Mouse (Mus musculus) bone marrow, adult 2 months (tissue): ENCODE measurements around the gene Suco. TPM values are rescaled to one million over a fixed set of nuclear protein-coding genes. Genes with fewer than 3 reads are reported as not detected.

Experiments
- H3K27ac ChIP-seq: fragments of 200-500 bp; 2 replicates; pipeline ENCODE4 v1.5.1; 2012; ENCODE audit warnings: low read depth, mild to moderate bottlenecking, control low read depth, inconsistent platforms, low read length; ENCODE audit not compliant: control insufficient read depth, poor library complexity, insufficient read depth
- H3K4me1 ChIP-seq: fragments of 200-500 bp; 2 replicates; pipeline ENCODE4 v1.6.1; 2011; ENCODE audit warnings: low read length; ENCODE audit not compliant: control insufficient read depth, insufficient read depth
- H3K4me3 ChIP-seq: fragments of 200-500 bp; replicated peaks from 2 replicates; pipeline ENCODE3; 2011; ENCODE audit warnings: mild to moderate bottlenecking, low read depth, low read length, control low read depth; ENCODE audit not compliant: control insufficient read depth
- CTCF ChIP-seq: fragments of 200-500 bp; IDR thresholded peaks from 2 replicates; pipeline ENCODE4 v1.5.1; 2011; ENCODE audit warnings: low read length, control low read depth; ENCODE audit not compliant: control insufficient read depth, insufficient read depth
- POLR2A ChIP-seq: fragments of 200-500 bp; IDR thresholded peaks from 2 replicates; pipeline ENCODE4 v1.6.1; 2011; ENCODE audit warnings: low read depth, mild to moderate bottlenecking, control low read depth, low read length, borderline replicate concordance; ENCODE audit not compliant: control insufficient read depth
- WGBS: fragments of 180-500 bp; shearing (Covaris S2); methylation state at CpG from one replicate; pipeline ENCODE4 v1.1.7; 2018; 5-methylcytosine and 5-hydroxymethylcytosine counted together
- polyA plus RNA-seq: library from polyadenylated mRNA; stranded (reverse); fragments of >200 nt; gene quantifications from 2 replicates; pipeline ENCODE4 v1.2.4, GENCODE M21; 2011; ENCODE audit warnings: low replicate concordance; ENCODE audit not compliant: missing spikeins, insufficient read depth, insufficient read length

Suco gene
- polyA plus RNA-seq, 1 experiment, result 30.2 TPM

DNA sequence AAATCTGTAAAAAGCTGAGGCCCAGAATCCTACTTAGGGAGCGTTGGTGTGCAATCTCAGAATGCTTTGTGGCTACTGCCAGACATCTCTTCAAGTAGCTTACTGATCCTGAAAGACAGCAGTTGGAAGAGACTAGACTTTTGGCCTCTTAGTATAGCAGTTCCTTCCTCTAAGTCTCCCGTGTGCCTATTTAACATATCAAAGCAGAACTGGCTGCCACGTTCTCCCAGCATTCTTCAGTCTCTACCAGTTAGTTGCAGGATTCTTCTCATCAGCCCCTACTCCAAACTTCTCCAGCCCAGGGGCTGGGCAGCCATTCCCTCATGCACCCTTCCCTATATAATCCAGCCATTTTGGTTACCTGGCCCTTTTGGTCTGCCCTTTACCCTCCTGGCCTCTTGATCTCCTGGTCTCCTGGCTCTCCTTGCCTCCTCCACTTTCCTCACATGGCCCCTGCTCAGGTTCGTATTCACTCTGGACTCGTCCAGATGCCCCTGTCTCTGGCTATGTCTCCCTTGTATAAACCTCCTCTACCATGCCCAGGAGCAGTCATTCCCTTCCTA is 1.2 kb upstream of the Suco start:
- 30% methylated on average over 5 of the region's 5 CpGs for WGBS
- Histone ChIP-seq H3K4me1 (no peaks in the 10 kb centered on the region; the same call in 1 of the 2 replicates), H3K27ac (peak overlapping the region; percentile 6; the same call in 1 of the 2 replicates), H3K4me3 (peak overlapping the region; percentile 83)
- TF ChIP-seq CTCF (no peak), POLR2A (no peak)

DNA sequence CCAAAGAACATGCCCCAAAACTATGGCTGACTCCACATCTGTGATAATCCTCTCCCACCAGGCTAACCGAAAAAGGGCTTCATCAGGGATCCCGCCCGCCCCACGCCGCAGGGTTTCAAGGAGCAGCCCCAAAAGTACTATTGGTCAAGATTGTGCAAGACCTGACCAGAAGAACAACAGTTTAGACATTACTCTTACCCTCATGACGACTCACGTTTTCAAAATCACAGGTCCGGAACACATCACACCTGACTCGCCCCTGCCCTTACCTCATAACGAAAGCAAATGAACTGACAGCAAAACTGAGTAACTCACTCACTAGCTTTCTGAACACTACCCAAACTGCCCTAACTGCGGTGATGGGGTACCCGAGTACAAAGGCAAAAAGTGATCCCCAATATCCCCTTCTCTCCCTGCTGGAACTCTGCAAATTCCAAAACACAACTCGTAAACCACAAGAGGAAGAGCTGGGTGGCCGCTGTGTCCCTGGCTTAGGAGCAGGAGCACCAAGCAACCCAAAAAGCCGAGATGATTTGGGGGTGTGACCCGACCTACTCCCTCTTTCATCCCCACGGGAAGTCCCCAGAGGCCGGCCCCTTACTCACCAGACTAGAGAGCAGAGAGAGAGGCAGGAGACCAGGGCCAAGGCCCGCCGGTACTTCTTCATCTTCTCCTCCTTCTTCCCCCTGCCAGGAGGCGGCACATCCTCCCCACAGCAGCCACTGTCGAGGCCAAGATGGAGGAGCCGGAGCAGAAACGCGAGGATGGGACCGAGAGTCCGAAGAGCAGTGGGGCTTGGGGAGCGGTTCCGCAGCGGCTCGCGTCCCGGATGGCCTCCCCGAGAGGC is 553 bp downstream of the Suco start:
- Histone ChIP-seq H3K4me3 (peak overlapping the region; percentile 97), H3K27ac (peak overlapping the region; percentile 100), H3K4me1 (no peaks in the 10 kb centered on the region; the same call in 1 of the 2 replicates)
- WGBS, result under 1% methylated on average over 34 of the region's 34 CpGs
- TF ChIP-seq CTCF (peak; percentile 18; the same call in 1 of the 2 replicates), POLR2A (no peak; the same call in 1 of the 2 replicates)

DNA sequence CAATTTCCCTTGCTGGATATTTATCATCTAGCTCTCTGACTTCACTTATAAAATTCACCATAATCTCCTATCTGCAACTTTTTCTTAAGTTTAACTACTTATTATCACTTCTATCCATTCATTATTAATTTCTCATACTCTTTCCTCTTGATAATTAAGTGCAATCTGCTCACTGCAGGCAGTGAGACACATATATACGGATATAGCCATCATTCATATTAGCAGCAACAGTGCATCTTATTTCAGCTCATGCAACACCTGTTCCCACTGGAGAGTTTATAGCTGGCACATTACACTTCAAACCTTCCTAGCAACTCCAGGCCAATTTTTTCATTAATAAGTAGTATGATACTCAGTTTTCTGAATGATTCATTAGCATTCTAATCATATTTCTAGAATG is 7.1 kb downstream of the Suco start:
- no peaks in the 10 kb centered on the region for H3K4me1 ChIP-seq
- TF ChIP-seq CTCF, result no peak
- no peak for TF ChIP-seq POLR2A
- H3K4me3 ChIP-seq, result no peak overlapping the region
- WGBS, result 53% methylated on average over 1 of the region's 1 CpGs
- H3K27ac ChIP-seq, result no peak overlapping the region

DNA sequence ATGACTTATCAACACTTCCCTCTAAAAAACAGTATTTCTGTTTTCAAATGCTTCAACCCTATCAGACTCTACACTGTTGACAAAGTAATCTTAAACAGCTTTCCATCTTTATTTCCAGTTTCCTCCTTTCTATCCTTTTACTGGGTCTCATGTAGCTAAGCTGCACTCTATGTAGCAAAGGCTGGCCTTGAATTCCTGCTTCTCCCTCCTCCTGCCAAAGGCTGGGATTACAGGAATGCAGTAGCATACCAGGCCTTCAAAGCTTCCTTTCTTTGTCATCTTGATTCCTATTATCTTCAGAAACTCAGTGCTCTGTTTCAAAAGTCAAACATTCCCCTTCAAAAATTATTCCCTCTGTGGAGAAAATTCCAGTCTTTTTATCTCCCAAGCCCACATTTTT is 8.1 kb downstream of the Suco start:
- Histone ChIP-seq H3K4me3 (no peak overlapping the region), H3K27ac (no peak overlapping the region), H3K4me1 (no peaks in the 10 kb centered on the region)
- TF ChIP-seq CTCF (no peak), POLR2A (no peak)

DNA sequence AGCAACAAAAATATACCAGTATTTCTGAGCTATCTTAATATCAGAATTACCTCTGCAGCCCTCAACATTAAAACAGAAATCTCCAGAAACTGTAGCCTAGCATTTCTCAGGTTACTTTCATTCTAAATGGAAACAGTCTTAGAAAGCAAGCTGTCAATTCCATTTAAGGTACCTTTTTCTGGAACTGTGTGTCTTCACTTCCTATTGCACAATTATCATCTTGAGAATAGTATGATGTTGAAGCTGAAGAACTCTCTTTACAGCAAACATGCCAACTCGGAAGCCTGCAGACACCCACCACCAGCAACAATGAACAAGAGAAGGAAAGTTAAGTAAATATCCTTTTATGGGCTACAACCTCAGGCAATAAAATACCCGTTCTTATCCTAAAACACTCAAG is 12.7 kb downstream of the Suco start:
- no peak overlapping the region for H3K4me3 ChIP-seq
- TF ChIP-seq POLR2A, result no peak
- TF ChIP-seq CTCF, result no peak
- no peaks in the 10 kb centered on the region for H3K4me1 ChIP-seq
- 24% methylated on average over 2 of the region's 2 CpGs for WGBS
- no peak overlapping the region for H3K27ac ChIP-seq

DNA sequence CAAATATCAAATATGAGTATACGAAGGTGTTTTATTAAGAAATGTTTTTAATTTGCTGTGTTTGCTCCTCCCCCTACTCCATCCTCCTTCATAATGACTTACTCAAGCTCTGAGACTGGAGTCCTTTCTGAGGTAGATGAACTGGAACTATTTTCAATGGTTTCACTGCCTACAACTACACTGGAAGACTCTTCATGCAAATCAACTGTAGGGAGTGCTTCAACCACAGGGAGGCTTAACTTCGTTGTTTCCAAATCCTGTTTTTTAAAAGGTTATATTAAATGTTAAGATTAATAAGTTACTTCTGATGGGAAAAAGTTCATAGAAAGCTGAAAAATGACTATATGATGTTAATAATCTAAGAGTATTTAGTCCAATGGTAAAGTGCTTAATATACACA is 17.2 kb downstream of the Suco start:
- Histone ChIP-seq H3K27ac (no peak overlapping the region), H3K4me3 (no peak overlapping the region), H3K4me1 (no peaks in the 10 kb centered on the region)
- no peak for TF ChIP-seq POLR2A
- no peak for TF ChIP-seq CTCF
- WGBS, result 89% methylated on average over 2 of the region's 2 CpGs

DNA sequence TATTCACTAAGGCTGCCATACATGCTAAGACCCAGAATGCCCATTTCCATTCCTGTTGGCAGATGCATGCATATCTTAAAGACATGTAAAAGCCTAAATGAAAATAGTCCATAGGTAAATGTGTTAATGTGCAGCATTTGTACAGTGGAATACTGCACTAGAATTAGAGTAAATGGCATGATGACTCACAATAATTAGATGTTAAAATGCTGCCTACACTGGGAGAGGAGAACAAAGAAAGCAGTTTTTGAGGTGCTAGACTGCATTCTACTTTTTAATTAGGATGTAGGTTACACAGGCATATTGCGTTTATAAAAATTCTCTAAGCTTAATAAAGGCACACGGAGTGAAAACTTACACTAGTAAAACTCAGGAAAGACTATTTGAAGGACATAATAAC is 49.8 kb downstream of the Suco start:
- TF ChIP-seq CTCF (no peak), POLR2A (no peak)
- WGBS, result 93% methylated on average over 2 of the region's 2 CpGs
- no peaks in the 10 kb centered on the region for H3K4me1 ChIP-seq
- no peak overlapping the region for H3K4me3 ChIP-seq
- no peak overlapping the region for H3K27ac ChIP-seq

DNA sequence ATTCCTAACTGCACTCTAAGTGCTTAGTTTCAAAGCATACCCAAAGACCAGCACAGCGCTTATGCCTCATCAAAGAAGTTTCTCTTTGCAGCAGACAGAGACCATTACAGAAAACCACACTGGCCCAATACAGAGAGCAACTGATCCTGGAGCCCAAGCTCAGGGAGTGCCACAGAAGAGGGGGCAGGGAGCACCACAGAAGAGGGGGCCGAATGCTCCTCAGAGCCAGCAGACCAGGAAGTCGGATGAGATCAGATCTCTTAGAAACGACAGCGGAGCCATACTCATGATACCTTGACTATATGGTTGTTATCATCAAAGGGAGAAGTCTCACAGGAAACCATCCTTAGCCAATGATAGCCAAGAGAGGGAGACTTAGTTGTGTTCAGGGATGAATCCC is 67.1 kb downstream of the Suco start:
- WGBS, result 60% methylated on average over 5 of the region's 5 CpGs
- Histone ChIP-seq H3K4me1 (no peaks in the 10 kb centered on the region), H3K27ac (peak overlapping the region; percentile 45), H3K4me3 (no peak overlapping the region)
- TF ChIP-seq POLR2A (no peak), CTCF (no peak)
